Mouse (Mus musculus): Measurements from ENCODE around the gene Krt6a. TPM values are rescaled to one million over a fixed set of nuclear protein-coding genes. Genes with fewer than 3 reads are reported as not detected.

The Krt6a gene
- not detected in 2 replicates for polyA plus RNA-seq (2014; fragmentation: Nextera tagmentation; extraction: Ambion mirVana)

DNA sequence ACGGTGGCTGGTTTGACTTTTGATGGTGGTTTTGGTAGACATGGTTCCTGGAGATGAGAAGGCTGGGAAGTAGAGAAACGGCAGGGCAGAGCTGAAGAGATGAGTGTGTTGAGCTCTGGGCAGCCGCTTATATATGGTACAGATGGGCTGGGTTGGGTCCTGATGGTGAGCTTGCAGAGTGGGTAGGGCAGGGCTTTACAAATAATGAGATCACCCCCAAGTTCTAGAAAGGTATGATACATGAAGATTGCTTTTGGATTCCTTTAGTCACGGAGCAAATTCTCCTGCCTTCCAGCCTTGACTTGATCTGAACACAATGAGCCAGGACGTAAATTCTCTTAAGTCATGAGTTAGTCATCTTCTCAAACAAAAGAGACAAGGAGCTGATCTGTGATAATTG is at the start of gene Krt6a:
TSS of gene Krt6a (minus strand) at position 101 of the 400 bp plus-strand sequence.
- no peak for ATAC-seq (ENCODE audit: low FRiP score, low TSS enrichment)
- WGBS = 91% methylated on average over 5 of the region's 5 CpGs

DNA sequence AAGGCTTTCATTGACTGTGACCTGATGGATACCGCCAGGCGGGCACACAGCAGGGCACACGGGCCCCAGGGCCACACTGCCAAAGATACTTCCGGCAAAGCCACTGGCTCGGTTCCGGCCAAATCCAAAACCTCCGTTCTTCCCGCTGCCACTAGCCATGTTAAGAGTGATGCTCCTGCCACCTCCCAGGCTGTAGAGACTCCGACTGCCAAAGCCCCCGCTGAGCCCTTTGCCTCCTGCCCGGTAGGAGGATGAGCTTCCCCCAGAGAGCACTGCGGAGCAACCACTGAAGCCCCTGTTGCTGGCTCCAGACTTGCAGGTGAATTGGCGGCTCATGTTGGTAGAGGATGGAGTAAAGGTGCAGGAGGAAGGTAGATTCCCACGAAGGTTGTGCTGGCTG is 48.6 kb upstream of the Krt6a start, which contains the start of gene Krt71:
TSS of gene Krt71 (minus strand) at position 399 of the 400 bp plus-strand sequence.
- Histone ChIP-seq H3K4me3 (ENCODE audit: low read length) (no peak within 1 kb of the TSS), H3K9me3 (ENCODE audit: control insufficient read depth, low read length) (no peaks in the 10 kb centered on the region), H3K27me3 (ENCODE audit: control insufficient read depth, insufficient read depth, low read length) (peaks cover 3% of the 10 kb centered on the region; the same call in 1 of the 2 replicates), H3K36me3 (ENCODE audit: control insufficient read depth, insufficient read depth, low read length) (no peaks in the 10 kb centered on the region), H3K27ac (ENCODE audit: low read depth, low read length) (no peak within 1 kb of the TSS), H3K4me2 (replicated peaks; ENCODE audit: low read depth, low read length) (no peak within 1 kb of the TSS), H3K9ac (ENCODE audit: low read depth, low read length) (no peak within 1 kb of the TSS), H3K4me1 (ENCODE audit: control insufficient read depth, insufficient read depth, low read length) (no peaks in the 10 kb centered on the region)
- ATAC-seq (ENCODE audit: low FRiP score, low TSS enrichment) = no peak
- WGBS = 59% methylated on average over 14 of the region's 14 CpGs

More for the DNA sequence above, at the start of gene Krt6a:
- H3K4me1 ChIP-seq (ENCODE audit: control insufficient read depth, insufficient read depth, low read length) = no peaks in the 10 kb centered on the region
- H3K4me3 ChIP-seq (ENCODE audit: low read length) = no peak within 1 kb of the TSS
- H3K27ac ChIP-seq (ENCODE audit: low read depth, low read length) = no peak within 1 kb of the TSS
- no peaks in the 10 kb centered on the region for H3K27me3 ChIP-seq (ENCODE audit: control insufficient read depth, insufficient read depth, low read length)
- H3K9me3 ChIP-seq (ENCODE audit: control insufficient read depth, low read length) = no peaks in the 10 kb centered on the region
- H3K4me2 ChIP-seq (replicated peaks; ENCODE audit: low read depth, low read length) = no peak within 1 kb of the TSS
- no peaks in the 10 kb centered on the region for H3K36me3 ChIP-seq (ENCODE audit: control insufficient read depth, insufficient read depth, low read length)
- H3K9ac ChIP-seq (ENCODE audit: low read depth, low read length) = no peak within 1 kb of the TSS

DNA sequence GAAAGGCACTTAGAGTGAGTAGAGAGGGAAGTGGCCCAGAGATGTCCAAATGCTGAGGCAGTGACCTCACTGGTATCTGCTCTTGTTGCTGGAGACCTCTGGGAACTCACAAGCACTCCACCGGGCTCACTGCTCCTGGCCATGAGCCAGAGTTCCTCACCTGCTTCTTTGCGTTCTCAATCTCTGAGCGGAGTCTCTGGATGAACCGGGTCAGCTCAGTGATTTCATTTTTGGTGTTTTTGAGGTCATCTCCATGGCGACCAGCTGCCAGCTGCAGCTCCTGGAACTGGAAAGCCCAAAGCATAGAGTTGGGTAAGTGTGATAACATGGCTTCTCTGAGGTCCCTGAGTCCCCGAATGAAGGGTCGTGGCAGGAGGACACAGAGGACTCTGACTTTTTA is 43.7 kb upstream of the Krt6a start:
- ATAC-seq (ENCODE audit: low FRiP score, low TSS enrichment) = no peak
- WGBS = 79% methylated on average over 7 of the region's 7 CpGs
- H3K4me3 ChIP-seq (ENCODE audit: low read length) = no peak overlapping the region

DNA sequence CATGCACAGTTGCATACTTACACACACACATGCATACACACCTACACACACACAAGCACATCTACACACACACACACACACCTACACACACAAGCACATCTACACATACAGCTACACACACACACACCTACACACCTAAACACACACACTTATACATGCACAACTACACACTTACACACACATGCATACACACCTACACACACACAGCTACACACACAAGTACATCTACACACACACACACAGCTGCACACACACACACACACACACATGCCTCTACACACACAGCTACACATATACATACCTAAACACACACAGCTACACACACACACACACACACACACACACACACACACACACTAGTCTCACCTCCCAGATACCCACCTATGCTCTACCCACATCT is 36.5 kb upstream of the Krt6a start:
- H3K27ac ChIP-seq (ENCODE audit: low read depth, low read length) = no peak overlapping the region
- H3K27me3 ChIP-seq (ENCODE audit: control insufficient read depth, insufficient read depth, low read length) = no peaks in the 10 kb centered on the region
- H3K4me1 ChIP-seq (ENCODE audit: control insufficient read depth, insufficient read depth, low read length) = no peaks in the 10 kb centered on the region
- H3K9ac ChIP-seq (ENCODE audit: low read depth, low read length) = no peak overlapping the region
- H3K36me3 ChIP-seq (ENCODE audit: control insufficient read depth, insufficient read depth, low read length) = no peaks in the 10 kb centered on the region
- H3K9me3 ChIP-seq (ENCODE audit: control insufficient read depth, low read length) = no peaks in the 10 kb centered on the region
- no peak overlapping the region for H3K4me2 ChIP-seq (replicated peaks; ENCODE audit: low read depth, low read length)
- ATAC-seq (ENCODE audit: low FRiP score, low TSS enrichment) = no peak
- H3K4me3 ChIP-seq (ENCODE audit: low read length) = no peak overlapping the region

More for the DNA sequence above, 43.7 kb upstream of the Krt6a start:
- Histone ChIP-seq H3K9ac (ENCODE audit: low read depth, low read length) (no peak overlapping the region), H3K4me2 (replicated peaks; ENCODE audit: low read depth, low read length) (no peak overlapping the region), H3K27me3 (ENCODE audit: control insufficient read depth, insufficient read depth, low read length) (peaks cover under 1% of the 10 kb centered on the region; the same call in 1 of the 2 replicates), H3K9me3 (ENCODE audit: control insufficient read depth, low read length) (no peaks in the 10 kb centered on the region), H3K36me3 (ENCODE audit: control insufficient read depth, insufficient read depth, low read length) (no peaks in the 10 kb centered on the region), H3K27ac (ENCODE audit: low read depth, low read length) (no peak overlapping the region), H3K4me1 (ENCODE audit: control insufficient read depth, insufficient read depth, low read length) (no peaks in the 10 kb centered on the region)

DNA sequence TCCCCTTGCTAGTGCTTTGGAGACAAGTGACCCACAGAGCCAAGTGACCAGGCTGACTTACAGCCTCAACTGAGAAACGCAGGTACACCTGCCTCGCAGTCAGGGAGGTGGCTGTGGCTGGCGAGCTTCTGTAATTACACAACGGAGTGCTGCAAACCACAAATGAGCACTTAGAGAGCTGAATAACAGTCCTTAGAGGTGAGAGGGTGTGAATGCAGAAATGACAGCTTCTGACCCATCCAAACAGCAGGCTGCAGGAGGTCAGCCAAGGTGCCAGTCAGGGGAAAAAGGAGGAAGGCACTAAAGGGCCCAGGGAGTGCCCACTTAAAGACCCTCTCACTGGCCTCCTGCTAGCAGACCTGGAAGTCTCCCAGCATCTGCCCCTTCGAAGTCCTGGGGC is 30.6 kb upstream of the Krt6a start:
- no peak overlapping the region for H3K4me3 ChIP-seq (ENCODE audit: low read length)
- H3K9me3 ChIP-seq (ENCODE audit: control insufficient read depth, low read length) = no peaks in the 10 kb centered on the region
- H3K9ac ChIP-seq (ENCODE audit: low read depth, low read length) = no peak overlapping the region
- WGBS = 48% methylated on average over 5 of the region's 5 CpGs
- no peaks in the 10 kb centered on the region for H3K36me3 ChIP-seq (ENCODE audit: control insufficient read depth, insufficient read depth, low read length)
- no peak overlapping the region for H3K27ac ChIP-seq (ENCODE audit: low read depth, low read length)
- H3K27me3 ChIP-seq (ENCODE audit: control insufficient read depth, insufficient read depth, low read length) = no peaks in the 10 kb centered on the region
- no peak overlapping the region for H3K4me2 ChIP-seq (replicated peaks; ENCODE audit: low read depth, low read length)
- no peak for ATAC-seq (ENCODE audit: low FRiP score, low TSS enrichment)
- no peaks in the 10 kb centered on the region for H3K4me1 ChIP-seq (ENCODE audit: control insufficient read depth, insufficient read depth, low read length)

DNA sequence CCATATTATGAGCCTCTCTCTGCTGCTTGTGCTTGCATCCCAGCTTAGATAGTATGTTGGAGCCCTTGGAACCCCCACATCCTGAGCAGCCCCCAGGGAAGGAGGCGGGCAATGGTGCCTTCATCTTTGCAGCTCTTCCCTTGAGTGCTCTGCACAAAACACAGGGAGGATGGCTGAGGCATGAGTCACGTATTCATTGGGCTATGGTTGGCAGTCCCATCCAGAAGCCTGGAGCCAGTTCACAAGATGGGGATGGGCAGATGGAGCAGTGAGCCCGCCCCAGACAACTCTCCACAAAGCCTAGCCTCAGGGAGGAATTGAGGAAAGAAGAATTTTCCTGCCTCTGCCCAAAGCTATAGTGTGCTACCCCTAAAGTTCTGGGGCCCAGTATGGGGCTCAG is 21.7 kb upstream of the Krt6a start:
- Histone ChIP-seq H3K4me1 (ENCODE audit: control insufficient read depth, insufficient read depth, low read length) (no peaks in the 10 kb centered on the region), H3K27ac (ENCODE audit: low read depth, low read length) (no peak overlapping the region), H3K36me3 (ENCODE audit: control insufficient read depth, insufficient read depth, low read length) (no peaks in the 10 kb centered on the region), H3K4me2 (replicated peaks; ENCODE audit: low read depth, low read length) (no peak overlapping the region), H3K4me3 (ENCODE audit: low read length) (no peak overlapping the region), H3K9me3 (ENCODE audit: control insufficient read depth, low read length) (no peaks in the 10 kb centered on the region), H3K9ac (ENCODE audit: low read depth, low read length) (no peak overlapping the region), H3K27me3 (ENCODE audit: control insufficient read depth, insufficient read depth, low read length) (no peaks in the 10 kb centered on the region)
- WGBS = 74% methylated on average over 3 of the region's 3 CpGs
- no peak for ATAC-seq (ENCODE audit: low FRiP score, low TSS enrichment)

DNA sequence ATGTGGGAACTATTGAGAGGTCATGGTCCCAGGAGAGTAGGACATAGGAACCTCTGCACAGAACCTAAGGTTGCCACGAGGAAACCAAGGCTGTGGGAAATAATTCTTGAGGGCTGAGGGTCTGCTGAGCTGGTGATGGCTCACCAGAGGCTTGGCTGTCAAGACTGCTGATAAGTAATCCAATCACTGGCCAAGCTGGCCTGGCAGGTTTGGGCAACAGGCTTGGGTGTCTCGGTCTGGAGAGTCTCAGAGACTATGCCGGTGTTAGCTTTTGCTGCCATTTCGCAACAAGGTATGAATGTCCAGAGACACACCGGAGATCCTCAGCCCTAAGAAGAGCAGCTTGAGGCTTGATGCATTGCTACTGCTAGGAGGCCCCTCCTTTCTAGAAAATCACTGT is 20.2 kb upstream of the Krt6a start:
- no peak overlapping the region for H3K27ac ChIP-seq (ENCODE audit: low read depth, low read length)

DNA sequence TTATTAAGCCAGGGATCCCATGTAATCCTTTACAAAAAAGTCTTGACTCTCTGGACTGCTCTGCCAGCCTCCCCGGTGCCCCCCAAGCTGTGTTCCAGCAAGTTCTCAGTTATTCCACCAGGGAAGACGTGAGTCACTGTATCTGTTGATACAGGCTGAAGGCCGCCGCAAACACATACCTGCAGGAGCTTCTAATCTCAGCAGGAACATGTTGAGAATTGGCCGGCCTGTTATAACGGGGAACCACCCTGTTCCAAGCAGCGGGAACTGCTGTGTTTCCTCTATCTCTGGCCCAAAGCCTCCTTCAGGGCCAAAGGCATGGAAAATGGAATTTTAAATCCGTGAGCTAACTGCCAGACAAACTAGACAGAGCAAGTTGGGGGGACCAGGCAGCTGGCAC is 19.6 kb upstream of the Krt6a start:
- Histone ChIP-seq H3K36me3 (ENCODE audit: control insufficient read depth, insufficient read depth, low read length) (no peaks in the 10 kb centered on the region), H3K9ac (ENCODE audit: low read depth, low read length) (no peak overlapping the region), H3K9me3 (ENCODE audit: control insufficient read depth, low read length) (no peaks in the 10 kb centered on the region), H3K4me1 (ENCODE audit: control insufficient read depth, insufficient read depth, low read length) (no peaks in the 10 kb centered on the region), H3K27me3 (ENCODE audit: control insufficient read depth, insufficient read depth, low read length) (no peaks in the 10 kb centered on the region), H3K4me2 (replicated peaks; ENCODE audit: low read depth, low read length) (no peak overlapping the region), H3K4me3 (ENCODE audit: low read length) (no peak overlapping the region), H3K27ac (ENCODE audit: low read depth, low read length) (no peak overlapping the region)
- no peak for ATAC-seq (ENCODE audit: low FRiP score, low TSS enrichment)
- WGBS = 83% methylated on average over 8 of the region's 8 CpGs

More for the DNA sequence above, 20.2 kb upstream of the Krt6a start:
- Histone ChIP-seq H3K36me3 (ENCODE audit: control insufficient read depth, insufficient read depth, low read length) (no peaks in the 10 kb centered on the region), H3K4me3 (ENCODE audit: low read length) (no peak overlapping the region), H3K9me3 (ENCODE audit: control insufficient read depth, low read length) (no peaks in the 10 kb centered on the region), H3K4me2 (replicated peaks; ENCODE audit: low read depth, low read length) (no peak overlapping the region), H3K9ac (ENCODE audit: low read depth, low read length) (no peak overlapping the region), H3K4me1 (ENCODE audit: control insufficient read depth, insufficient read depth, low read length) (no peaks in the 10 kb centered on the region), H3K27me3 (ENCODE audit: control insufficient read depth, insufficient read depth, low read length) (no peaks in the 10 kb centered on the region)
- ATAC-seq (ENCODE audit: low FRiP score, low TSS enrichment) = no peak
- 78% methylated on average over 5 of the region's 5 CpGs for WGBS

DNA sequence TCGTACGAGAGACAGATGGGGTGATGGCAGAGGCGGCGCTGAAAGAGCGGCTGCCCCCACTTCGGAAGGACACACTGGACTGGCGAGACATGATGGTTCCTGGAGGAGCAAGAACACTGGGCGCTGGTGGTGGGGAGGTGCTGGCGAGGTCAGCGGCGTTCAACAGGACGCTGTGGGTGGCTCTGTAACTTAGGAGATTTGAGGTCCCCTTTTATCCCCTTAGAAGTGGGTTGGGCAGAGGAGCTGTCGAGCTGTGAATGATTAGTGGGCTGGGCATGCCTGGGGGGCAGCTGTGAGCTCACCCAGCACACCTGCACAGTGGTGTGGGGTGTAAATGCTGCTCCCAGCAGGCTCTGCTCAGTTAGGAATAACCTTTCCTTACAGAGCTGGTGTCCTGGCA is 18.6 kb upstream of the Krt6a start, which contains the start of gene Krt5:
TSS of gene Krt5 (minus strand) at position 179 of the 400 bp plus-strand sequence.
- H3K27ac ChIP-seq (ENCODE audit: low read depth, low read length) = no peak within 1 kb of the TSS
- H3K27me3 ChIP-seq (ENCODE audit: control insufficient read depth, insufficient read depth, low read length) = no peaks in the 10 kb centered on the region
- H3K9ac ChIP-seq (ENCODE audit: low read depth, low read length) = no peak within 1 kb of the TSS
- H3K4me1 ChIP-seq (ENCODE audit: control insufficient read depth, insufficient read depth, low read length) = no peaks in the 10 kb centered on the region
- H3K9me3 ChIP-seq (ENCODE audit: control insufficient read depth, low read length) = no peaks in the 10 kb centered on the region
- H3K4me2 ChIP-seq (replicated peaks; ENCODE audit: low read depth, low read length) = no peak within 1 kb of the TSS
- WGBS = 68% methylated on average over 13 of the region's 13 CpGs
- H3K36me3 ChIP-seq (ENCODE audit: control insufficient read depth, insufficient read depth, low read length) = no peaks in the 10 kb centered on the region
- ATAC-seq (ENCODE audit: low FRiP score, low TSS enrichment) = no peak
- no peak within 1 kb of the TSS for H3K4me3 ChIP-seq (ENCODE audit: low read length)

Data from kidney, embryonic 14.5 days (tissue).